8 mouse cellular contexts compared by ENCODE assay signal in genomic region chr2:117119291-117120245, GRCm38 (mm10). TPM values are rescaled to one million over a fixed set of nuclear protein-coding genes. Genes with fewer than 3 reads are reported as not detected.
DNase-seq lines count a peak whose midpoint lies in the region; ATAC-seq and TF ChIP-seq lines count a peak whose summit lies in the region.

No protein-coding gene starts in this region.

- H3K79me2 ChIP-seq in C2C12 (ENCODE audit: control insufficient read depth, insufficient read depth) = peaks cover 38% of the 10 kb centered on the region
- peaks cover 7% of the 10 kb centered on the region; the same call in 1 of the 2 replicates for H3K79me2 ChIP-seq in liver, adult 2 months (ENCODE audit: control insufficient read depth, insufficient read depth, low read length)

- peak overlapping the region; percentile 91 for H3K4me3 ChIP-seq in C2C12 (ENCODE audit: insufficient read depth, poor library complexity, severe bottlenecking)
- peak overlapping the region; percentile 67 for H3K4me3 ChIP-seq in heart, embryonic 12.5 days
- peak overlapping the region; percentile 81 for H3K4me3 ChIP-seq in kidney, postnatal 0 days (replicated peaks; ENCODE audit: low read depth, low read length)
- H3K4me3 ChIP-seq in liver, adult 2 months (ENCODE audit: insufficient read depth, low read depth, low read length) = peak overlapping the region; percentile 83
- peak overlapping the region; percentile 98 for H3K4me3 ChIP-seq in stomach, embryonic 16.5 days (replicated peaks; ENCODE audit: low read length)

- H3K4me2 ChIP-seq in heart, embryonic 12.5 days = peak overlapping the region; percentile 72
- peak overlapping the region; percentile 71 for H3K4me2 ChIP-seq in kidney, postnatal 0 days (ENCODE audit: low read length)
- H3K4me2 ChIP-seq in stomach, embryonic 16.5 days (ENCODE audit: low read depth, low read length) = peak overlapping the region; percentile 74

- TF ChIP-seq POLR2A in brain, embryonic 14.5 days (IDR thresholded peaks at IDR 0.05; ENCODE audit: borderline replicate concordance, extremely low read depth, insufficient read depth, insufficient read length, poor library complexity, severe bottlenecking) = no peak
- TF ChIP-seq POLR2A in liver, adult 2 months (IDR thresholded peaks at IDR 0.05; ENCODE audit: extremely low read depth, insufficient read depth, low read length) = no peak

- no peaks in the 10 kb centered on the region for H3K36me3 ChIP-seq in C2C12 (ENCODE audit: control insufficient read depth, insufficient read depth)
- no peaks in the 10 kb centered on the region for H3K36me3 ChIP-seq in heart, embryonic 12.5 days
- H3K36me3 ChIP-seq in kidney, postnatal 0 days (ENCODE audit: insufficient read depth, low read length) = no peaks in the 10 kb centered on the region
- H3K36me3 ChIP-seq in liver, adult 2 months (ENCODE audit: control insufficient read depth, insufficient read depth, low read length) = no peaks in the 10 kb centered on the region
- H3K36me3 ChIP-seq in stomach, embryonic 16.5 days (ENCODE audit: control insufficient read depth, insufficient read depth, low read length) = no peaks in the 10 kb centered on the region

- H3ac ChIP-seq in C2C12 (ENCODE audit: control insufficient read depth, insufficient read length, low read depth) = peak overlapping the region; percentile 89

- H3K27ac ChIP-seq in heart, embryonic 12.5 days (ENCODE audit: poor library complexity, severe bottlenecking) = peak overlapping the region; percentile 99
- peak overlapping the region; percentile 99 for H3K27ac ChIP-seq in kidney, postnatal 0 days
- H3K27ac ChIP-seq in liver, adult 2 months (replicated peaks; ENCODE audit: insufficient read depth, low read depth, low read length) = peak overlapping the region; percentile 87
- H3K27ac ChIP-seq in stomach, embryonic 16.5 days (ENCODE audit: low read length) = peak overlapping the region; percentile 98

- TF ChIP-seq CTCF in C2C12 (IDR thresholded peaks at IDR 0.05; ENCODE audit: control insufficient read depth, insufficient read depth, insufficient read length) = no peak
- TF ChIP-seq CTCF in brain, embryonic 14.5 days (IDR thresholded peaks at IDR 0.05; ENCODE audit: borderline replicate concordance, extremely low read depth, insufficient read depth, insufficient read length) = no peak
- TF ChIP-seq CTCF in kidney, postnatal 0 days (IDR thresholded peaks at IDR 0.05; ENCODE audit: low read depth) = no peak
- no peak for TF ChIP-seq CTCF in liver, adult 2 months (IDR thresholded peaks at IDR 0.05; ENCODE audit: low read depth, low read length)

- peak overlapping the region; percentile 96 for H3K9ac ChIP-seq in heart, embryonic 12.5 days
- H3K9ac ChIP-seq in kidney, postnatal 0 days (ENCODE audit: low read depth, low read length) = peak overlapping the region; percentile 99
- peak overlapping the region; percentile 81 for H3K9ac ChIP-seq in liver, adult 2 months (ENCODE audit: low read depth, low read length)
- peak overlapping the region; percentile 99 for H3K9ac ChIP-seq in stomach, embryonic 16.5 days (ENCODE audit: low read length)

- H3K4me1 ChIP-seq in heart, embryonic 12.5 days (replicated peaks) = peaks cover 10% of the 10 kb centered on the region
- H3K4me1 ChIP-seq in kidney, postnatal 0 days (replicated peaks; ENCODE audit: insufficient read depth, low read length) = 0 out of 2 replicates have a peak, but pooled peaks cover 3% of the 10 kb centered on the region
- peaks cover 5% of the 10 kb centered on the region; the same call in 1 of the 2 replicates for H3K4me1 ChIP-seq in liver, adult 2 months (ENCODE audit: control insufficient read depth, insufficient read depth, low read length)
- peaks cover 6% of the 10 kb centered on the region; the same call in 1 of the 2 replicates for H3K4me1 ChIP-seq in stomach, embryonic 16.5 days (ENCODE audit: control insufficient read depth, insufficient read depth, low read length)

- H3K79me3 ChIP-seq in C2C12 (ENCODE audit: low read depth) = peaks cover 33% of the 10 kb centered on the region

- 4% methylated on average over 30 of the region's 30 CpGs for WGBS in heart, embryonic 12.5 days
- 5% methylated on average over 30 of the region's 30 CpGs for WGBS in kidney, postnatal 0 days
- 17% methylated on average over 30 of the region's 30 CpGs for WGBS in liver, adult 2 months
- WGBS in stomach, embryonic 16.5 days = 6% methylated on average over 30 of the region's 30 CpGs

- DNase-seq in brain, embryonic 14.5 days (ENCODE audit: low read depth) = peak; percentile 93
- peak; percentile 64 for DNase-seq in fibroblast of lung, adult 2 months (ENCODE audit: low read depth)
- DNase-seq in kidney, postnatal 0 days (ENCODE audit: low spot score) = peak; percentile 83
- DNase-seq in liver, adult 2 months (ENCODE audit: extremely low read depth, low read depth, low spot score) = peak; percentile 84

- no peaks in the 10 kb centered on the region for H3K27me3 ChIP-seq in C2C12 (ENCODE audit: control insufficient read depth, insufficient read depth, insufficient read length)
- no peaks in the 10 kb centered on the region for H3K27me3 ChIP-seq in heart, embryonic 12.5 days (replicated peaks)
- no peaks in the 10 kb centered on the region for H3K27me3 ChIP-seq in kidney, postnatal 0 days (ENCODE audit: insufficient read depth, low read length)
- no peaks in the 10 kb centered on the region for H3K27me3 ChIP-seq in liver, adult 2 months (ENCODE audit: control insufficient read depth, insufficient read depth, low read length)
- H3K27me3 ChIP-seq in stomach, embryonic 16.5 days (ENCODE audit: control insufficient read depth, insufficient read depth, low read length) = no peaks in the 10 kb centered on the region

- peak; percentile 34; the same call in 1 of the 2 replicates for ATAC-seq in heart, embryonic 12.5 days (ENCODE audit: insufficient number of reproducible peaks, low FRiP score)
- peak; percentile 26 for ATAC-seq in kidney, postnatal 0 days (replicated peaks; ENCODE audit: low FRiP score, low read depth)
- peak; percentile 9; the same call in 1 of the 2 replicates for ATAC-seq in monocyte, adult 5-6 weeks (replicated peaks; ENCODE audit: insufficient number of reproducible peaks, low FRiP score, low TSS enrichment, poor library complexity, severe bottlenecking)
- ATAC-seq in stomach, embryonic 16.5 days (ENCODE audit: insufficient read depth, low FRiP score) = peak; percentile 51; the same call in 1 of the 2 replicates

- H3K9me3 ChIP-seq in heart, embryonic 12.5 days (replicated peaks) = no peaks in the 10 kb centered on the region
- no peaks in the 10 kb centered on the region for H3K9me3 ChIP-seq in kidney, postnatal 0 days (replicated peaks; ENCODE audit: low read length)
- no peaks in the 10 kb centered on the region for H3K9me3 ChIP-seq in stomach, embryonic 16.5 days (replicated peaks; ENCODE audit: control insufficient read depth, low read length)

TF ChIP-seq in C2C12, 6 proteins besides CTCF, POLR2A, EP300 and RAD21:
- TF ChIP-seq CEBPB (IDR thresholded peaks at IDR 0.05; ENCODE audit: low read depth) = peak; percentile 84
- TF ChIP-seq FOSL1 (IDR thresholded peaks at IDR 0.05; ENCODE audit: insufficient read depth, low read length, poor library complexity, severe bottlenecking) = no peak
- no peak for TF ChIP-seq USF1 (IDR thresholded peaks at IDR 0.05; ENCODE audit: low read depth)
- no peak for TF ChIP-seq MYOG (IDR thresholded peaks at IDR 0.05; ENCODE audit: control insufficient read depth, extremely low read depth, insufficient read length)
- TF ChIP-seq MAX (IDR thresholded peaks at IDR 0.05) = no peak

RNA-seq across cellular contexts. Expression of gene Spred1, which starts 1.6 kb away (rescaled TPM):
- polyA plus RNA-seq in C2C12 (2012; fragmentation: generic; extraction: Trizol) = 13.0 TPM
- polyA plus RNA-seq in brain, embryonic 14.5 days (2012; rRNA removed) = 14.4 and 22.7 TPM in 2 replicates
- 13.8 and 14.7 TPM in 2 replicates for polyA plus RNA-seq in heart, embryonic 12.5 days (2016; fragmentation: Nextera tagmentation; extraction: Ambion mirVana)
- polyA plus RNA-seq in kidney, postnatal 0 days (2015; fragmentation: Nextera tagmentation; extraction: Ambion mirVana) = 16.2 and 17.5 TPM in 2 replicates
- total RNA-seq in liver, adult 2 months (2014; rRNA removed) = 15.5 and 16.2 TPM in 2 replicates
- 2.2 and 2.4 TPM in 2 replicates for polyA plus RNA-seq in liver, adult 2 months (2012; rRNA removed)
- 35.3 to 56.2 TPM (median 52.3 TPM) in 3 replicates for total RNA-seq in monocyte, adult 5-6 weeks (2017)
- polyA plus RNA-seq in stomach, embryonic 16.5 days (2015; fragmentation: Nextera tagmentation; extraction: Ambion mirVana) = 6.4 and 6.5 TPM in 2 replicates

Comparison
In these comparisons a context has a peak if more than half of its experiments do, and no peak if none do; other contexts are left out.
1. Peak in every context shown above with its lines: DNase-seq, ATAC-seq, H3K4me3 ChIP-seq and H3K27ac ChIP-seq.